Mouse (Mus musculus): ENCODE data around the gene Amacr.
A peak's percentile ranks its signal among the peaks of the same experiment; 100 is the strongest.

Amacr gene

GRCm38 (mm10) chr15:10981377-10982063, at the start of gene Amacr:
TSS of gene Amacr (plus strand) at chr15:10981756.
- peak; percentile 99 for DNase-seq

GRCm38 (mm10) chr15:10933930-10934329, 47.6 kb upstream of the Amacr start:
- no peak for DNase-seq

DNA sequence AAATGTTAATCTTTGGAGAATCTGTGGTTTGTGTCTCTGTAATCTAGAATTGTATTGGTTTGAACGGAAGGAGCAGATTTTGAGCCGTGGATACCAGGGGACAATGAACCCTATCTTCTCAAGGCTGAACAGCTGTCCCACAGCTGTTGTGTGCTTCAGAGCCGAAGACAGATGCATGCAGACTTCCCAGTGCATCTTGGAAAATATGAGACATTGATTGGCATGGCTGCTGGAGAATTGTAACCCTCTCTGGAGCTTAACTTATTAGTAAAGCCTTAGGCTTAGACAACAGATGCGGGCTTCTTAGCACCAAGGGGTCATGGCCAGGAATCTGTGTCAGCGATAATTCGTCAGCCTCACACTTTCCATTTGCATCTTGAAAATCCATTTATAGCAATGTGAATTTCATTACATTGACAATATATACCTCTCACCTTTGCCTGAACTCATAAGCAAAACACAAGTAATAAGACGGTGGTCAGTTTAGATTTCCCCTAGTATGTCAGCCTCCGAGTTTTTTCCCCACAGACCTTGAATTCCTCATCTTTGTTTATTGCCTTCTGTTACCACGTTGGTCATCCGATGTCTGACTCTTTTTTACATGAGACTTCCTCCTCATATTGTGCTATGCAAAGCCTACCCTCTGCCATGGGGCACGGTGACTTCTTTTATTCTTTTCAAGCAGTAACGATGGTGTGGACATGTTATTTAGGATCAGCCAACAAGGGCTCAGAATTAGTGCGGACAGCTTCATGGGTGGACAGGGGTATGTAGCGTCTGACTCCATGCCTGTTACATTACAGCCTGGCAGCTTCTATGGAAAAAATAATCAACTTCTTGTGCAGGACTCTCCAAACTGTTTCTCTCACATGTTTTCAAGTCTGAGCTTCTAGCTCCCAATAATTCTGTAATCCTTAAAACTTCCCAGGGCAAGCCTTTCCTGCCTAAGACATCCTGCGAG, 41.1 kb upstream of the Amacr start:
- peak; percentile 96 for DNase-seq

DNA sequence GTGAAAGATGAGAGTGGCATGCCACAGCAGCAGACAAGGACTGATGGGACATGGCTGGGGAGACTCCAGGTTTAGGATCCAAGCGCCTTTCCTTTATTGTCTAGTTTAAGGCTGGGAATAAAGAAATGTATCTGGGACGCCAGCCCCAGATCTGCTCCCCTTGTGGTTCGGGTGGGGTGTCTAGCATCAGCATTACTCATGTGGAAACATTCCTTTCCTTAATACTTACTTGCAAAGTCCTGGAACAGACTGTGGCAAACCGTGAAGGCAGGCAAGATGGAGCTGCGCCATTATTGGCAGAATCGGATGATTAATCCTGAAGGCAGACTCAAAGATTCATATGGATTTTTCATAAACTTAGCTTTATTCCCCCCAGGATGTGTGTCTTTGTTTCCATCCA, 39.7 kb upstream of the Amacr start:
- peak; percentile 72 for DNase-seq

DNA sequence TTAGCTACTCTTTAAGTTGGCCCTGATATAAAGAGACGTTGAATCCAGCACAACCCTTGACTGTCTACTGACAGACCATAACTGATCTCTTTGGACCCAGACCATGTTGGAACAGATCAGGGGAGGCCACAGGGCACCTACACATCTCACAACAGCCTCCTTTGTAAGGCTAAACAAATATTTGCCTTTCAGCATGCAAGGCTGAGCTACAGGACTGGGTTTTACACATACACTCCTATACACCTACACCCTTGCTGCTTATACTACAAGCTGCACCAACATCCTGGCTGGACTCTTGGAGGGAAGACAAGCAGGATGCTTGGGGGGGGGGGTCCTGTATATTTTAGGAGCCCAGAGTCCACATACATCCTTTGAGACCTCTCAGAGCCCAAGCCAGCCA, 33.7 kb upstream of the Amacr start:
- peak; percentile 74 for DNase-seq

DNA sequence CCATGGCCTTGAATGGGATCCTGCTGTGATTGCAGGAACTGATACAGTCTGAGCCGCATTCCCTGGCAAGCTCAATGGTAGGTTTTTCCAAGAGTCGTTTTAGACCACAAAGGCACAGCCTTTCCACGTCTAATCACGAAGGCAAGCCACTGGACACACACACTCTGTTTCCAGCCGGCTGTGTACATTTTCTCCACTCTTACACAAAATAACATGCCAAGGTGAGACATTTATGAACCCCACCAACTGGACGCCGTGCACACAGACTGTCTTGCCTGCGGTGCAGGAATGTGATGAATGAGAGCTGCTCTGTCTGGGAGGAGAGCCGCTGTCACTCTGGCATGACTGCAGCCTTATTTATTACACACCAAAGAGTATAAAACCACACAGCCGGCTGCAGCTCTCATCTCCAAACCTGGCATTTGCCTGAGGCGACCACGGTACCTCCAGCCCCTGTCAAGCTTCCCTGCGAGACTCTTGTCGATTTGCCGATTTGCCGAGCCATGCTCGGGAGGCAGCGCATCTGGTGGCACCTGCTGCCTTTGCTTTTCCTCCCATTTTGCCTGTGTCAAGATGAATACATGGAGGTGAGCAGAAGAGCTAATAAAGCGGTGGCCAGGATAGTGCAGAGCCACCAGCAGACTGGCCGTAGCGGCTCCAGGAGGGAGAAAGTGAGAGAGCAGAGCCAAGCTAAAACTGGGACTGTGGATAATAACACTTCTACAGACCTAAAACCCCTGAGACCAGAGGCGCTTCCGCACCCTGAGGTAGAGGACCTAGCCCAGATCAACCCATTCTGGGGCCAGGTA, 29.4 kb upstream of the Amacr start, which contains the start of gene C1qtnf3:
Gene C1qtnf3 (plus strand): TSS at position 382 of the 809 bp plus-strand sequence.
- peak; percentile 85 for DNase-seq

GRCm38 (mm10) chr15:10952760-10953305, 28.7 kb upstream of the Amacr start:
- DNase-seq, result no peak

GRCm38 (mm10) chr15:10953465-10953864, 28.1 kb upstream of the Amacr start:
- DNase-seq, result no peak

GRCm38 (mm10) chr15:10954381-10955016, 27.1 kb upstream of the Amacr start:
- DNase-seq, result no peak

DNA sequence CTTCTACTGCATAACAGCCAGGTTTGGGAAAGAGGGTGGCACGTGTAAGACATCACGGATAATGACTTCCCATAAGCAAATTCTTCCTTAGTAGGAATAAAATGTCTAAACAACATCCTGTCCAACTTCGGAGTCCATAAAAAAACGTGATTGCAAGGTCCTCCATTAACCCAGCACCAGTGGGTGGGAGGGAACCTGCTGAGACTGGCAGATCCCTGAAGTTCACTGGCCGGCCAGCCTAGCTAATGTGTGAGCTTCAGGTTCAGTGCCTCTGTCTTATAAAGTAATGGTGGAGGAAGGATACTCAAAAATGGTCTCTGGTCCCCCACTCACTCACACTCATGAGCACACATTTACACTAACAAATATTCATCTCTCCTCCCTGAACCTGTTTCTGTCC, 26.4 kb upstream of the Amacr start:
- DNase-seq, result no peak

DNA sequence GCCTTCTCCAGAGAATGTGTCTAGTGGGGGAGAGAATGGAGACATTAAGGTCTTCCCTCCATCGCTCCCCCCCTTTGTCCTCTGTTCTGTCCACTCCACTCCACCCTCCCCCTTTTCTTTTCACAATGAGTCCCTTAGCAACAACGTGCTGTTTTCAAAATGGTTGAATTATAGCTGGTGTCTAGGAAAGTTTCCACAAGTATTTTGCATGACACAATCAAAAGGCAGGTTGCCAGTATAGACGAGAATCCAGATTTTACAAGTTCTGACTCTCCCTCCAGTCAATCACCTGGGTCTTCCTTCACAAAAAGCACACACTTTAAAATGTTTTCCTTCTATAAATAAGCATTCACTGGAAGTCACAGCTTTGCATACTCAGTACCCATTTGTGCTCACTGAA, 24.9 kb upstream of the Amacr start:
- no peak for DNase-seq

- no peak for DNase-seq
Measured at GRCm38 (mm10) chr15:10959277-10960026, 22.1 kb upstream of the Amacr start.

DNA sequence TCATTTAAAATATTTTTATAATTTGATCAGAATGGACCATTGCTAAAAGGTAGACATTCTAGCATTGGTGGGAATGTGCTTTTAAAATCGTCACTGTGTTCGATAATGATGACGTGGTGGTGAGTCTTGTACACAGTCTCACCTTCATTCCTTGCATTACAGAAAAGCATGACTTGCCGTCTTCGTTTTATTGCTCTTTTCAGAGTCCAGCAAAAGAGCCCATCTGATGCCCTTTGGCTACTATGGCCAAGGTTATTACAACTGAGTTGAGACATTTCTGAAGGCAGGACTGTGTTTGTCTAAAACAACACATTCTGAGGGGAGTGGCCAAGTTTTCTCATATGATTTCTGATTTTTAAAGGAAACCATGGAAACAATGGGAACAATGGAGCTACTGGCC, 21.3 kb upstream of the Amacr start:
- DNase-seq, result no peak

DNA sequence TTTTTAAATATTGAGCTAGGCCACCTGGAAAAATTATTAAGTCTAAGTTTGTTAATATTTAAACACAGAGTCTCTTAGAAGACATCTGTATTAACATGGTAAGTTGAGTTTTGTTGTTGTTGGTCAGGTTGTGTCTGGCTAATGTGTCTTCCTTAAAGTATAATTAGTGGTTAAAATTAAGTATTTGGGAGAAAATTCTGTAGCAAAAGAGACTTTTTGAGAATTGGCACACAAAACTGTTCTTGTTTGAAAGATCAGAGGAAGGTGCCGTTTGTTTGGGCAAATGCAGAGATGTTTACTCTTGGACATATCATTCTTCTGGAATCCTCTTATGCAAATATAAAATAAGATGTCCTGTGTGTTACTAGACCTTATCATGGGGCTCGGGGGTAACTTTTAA, 19.0 kb upstream of the Amacr start:
- DNase-seq, result no peak

DNA sequence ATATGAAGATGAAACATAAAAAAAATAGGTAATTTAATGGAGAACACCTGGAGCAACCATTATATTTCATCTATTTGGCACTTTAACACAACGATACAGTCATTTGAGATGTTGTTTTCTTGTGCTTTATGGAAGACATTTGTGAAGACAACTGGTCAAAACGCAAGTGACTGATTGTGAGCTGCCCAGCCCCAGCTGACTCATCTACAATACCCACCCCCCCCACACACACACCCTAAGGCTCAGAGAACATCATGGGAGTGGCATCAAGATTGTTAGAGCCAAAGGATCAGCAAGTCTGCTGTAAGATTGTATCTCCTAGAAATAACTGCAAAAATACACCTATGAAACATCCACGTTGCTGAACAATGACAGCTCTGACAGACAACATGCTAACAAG, 12.1 kb upstream of the Amacr start:
- no peak for DNase-seq

DNA sequence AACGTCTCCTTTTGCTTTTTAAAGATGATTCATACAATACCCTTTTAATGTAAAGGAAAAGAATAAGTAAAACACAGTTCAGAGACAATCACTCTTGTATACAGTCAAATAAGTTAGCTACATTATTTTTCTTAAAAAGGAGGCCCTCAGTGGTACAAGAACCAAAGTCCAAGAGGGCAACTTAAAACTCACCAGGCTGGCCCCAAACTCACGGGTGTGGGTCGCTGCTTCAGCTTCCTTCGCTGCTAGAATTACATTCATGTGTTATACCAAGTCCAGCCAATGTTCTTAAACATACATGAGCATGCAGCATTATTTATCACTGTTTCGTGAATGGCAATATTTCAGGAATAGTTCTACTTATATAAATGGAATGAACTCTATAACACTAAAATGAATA, 10.8 kb upstream of the Amacr start:
- DNase-seq, result no peak

- no peak for DNase-seq
Measured at GRCm38 (mm10) chr15:10977151-10977550, 4.4 kb upstream of the Amacr start.

- DNase-seq, result no peak
Measured at GRCm38 (mm10) chr15:10980712-10981111, 844 bp upstream of the Amacr start.

- peak; percentile 54 for DNase-seq
Measured at GRCm38 (mm10) chr15:10982064-10982435, 494 bp downstream of the Amacr start.

GRCm38 (mm10) chr15:10985756-10986155, 4.2 kb downstream of the Amacr start:
- DNase-seq, result no peak

DNA sequence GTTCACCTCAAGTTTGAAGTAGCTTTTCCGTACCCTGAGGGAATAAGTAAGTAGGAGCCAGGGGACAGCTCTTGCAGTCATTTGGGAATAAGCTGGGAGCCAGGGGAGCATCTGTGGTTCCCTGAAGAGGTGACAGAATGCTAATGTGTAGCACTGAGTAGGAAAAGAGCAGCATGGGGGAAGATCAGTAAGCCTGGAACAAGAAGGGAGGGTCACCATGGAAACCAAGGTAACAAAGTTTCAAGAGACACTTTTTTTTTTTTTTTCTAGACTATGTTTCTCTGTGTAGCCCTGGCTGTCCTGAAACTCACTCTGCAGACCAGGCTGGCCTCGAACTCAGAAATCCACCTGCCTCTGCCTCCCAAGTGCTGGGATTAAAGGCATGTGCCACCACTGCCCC, 4.9 kb downstream of the Amacr start:
- DNase-seq, result peak; percentile 28

- DNase-seq, result peak; percentile 50
Measured at GRCm38 (mm10) chr15:10990411-10990810, 8.9 kb downstream of the Amacr start.

Measured in heart, adult 11 months (tissue).